In genomic region chr7:133054486-133054885, GRCm38 (mm10) we compare ENCODE assay signal across 17 mouse cellular contexts.
DNase-seq lines count a peak whose midpoint lies in the region; ATAC-seq and TF ChIP-seq lines count a peak whose summit lies in the region.
"Had no signal": no experiment of that assay in that cellular context is flagged by ENCODE, and none has a peak within 500 bp of the region (broad histone marks: within the 10 kb centered on the region; RNA-seq: fewer than 3 reads in every experiment).

No protein-coding gene starts in this region.

- H3K4me2 ChIP-seq in lung, embryonic 16.5 days (ENCODE audit: low read depth, low read length) = no peak overlapping the region
- H3K4me2 ChIP-seq: heart, embryonic 15.5 days; intestine, embryonic 15.5 days; liver, embryonic 15.5 days had no signal

- H3K36me3 ChIP-seq in lung, embryonic 16.5 days (ENCODE audit: control insufficient read depth, insufficient read depth, low read length) = peaks cover 6% of the 10 kb centered on the region; the same call in 1 of the 2 replicates
- peaks cover 2 to 3% of the 10 kb centered on the region in 2 experiments; a peak in 3 of 4 replicates for H3K36me3 ChIP-seq in MEL (ENCODE audit: control insufficient read depth in 1 of 2, insufficient read depth in 2 of 2, low read length in 2 of 2)
- H3K36me3 ChIP-seq: heart, embryonic 15.5 days; intestine, embryonic 15.5 days; liver, embryonic 15.5 days had no signal

- no peak for TF ChIP-seq EP300 in MEL (IDR thresholded peaks at IDR 0.05; ENCODE audit: low read depth in 1 of 2, low read length in 2 of 2)

- DNase-seq in gastrocnemius, adult 2 months = no peak
- no peak for DNase-seq in gastrocnemius, postnatal 4 days (ENCODE audit: low spot score in 2 of 2)
- peak; percentile 43 for DNase-seq in kidney, postnatal 10 days
- DNase-seq in kidney, adult 9 months = no peak
- no peak for DNase-seq in lung, postnatal 25 days (ENCODE audit: low spot score)
- DNase-seq in MEL (ENCODE audit: low read depth, low spot score) = no peak
- no peak for DNase-seq in embryo, embryonic 10.5 days (ENCODE audit: low spot score)
- DNase-seq: B cell, adult 2 months; cerebellum, adult 18-20 months; right cerebral cortex, postnatal 4 days; thymus, adult 18-20 months had no signal

- H3K4me1 ChIP-seq in lung, embryonic 16.5 days (replicated peaks; ENCODE audit: control insufficient read depth, insufficient read depth, low read length) = peaks cover 24% of the 10 kb centered on the region
- H3K4me1 ChIP-seq in MEL (ENCODE audit: control insufficient read depth in 1 of 2, insufficient read depth in 2 of 2, low read length in 2 of 2) = no peaks in the 10 kb centered on the region
- H3K4me1 ChIP-seq: liver, embryonic 15.5 days had no signal

- WGBS in lung, embryonic 16.5 days = 88% methylated on average over 5 of the region's 5 CpGs

- H3K79me2 ChIP-seq in MEL (ENCODE audit: control insufficient read depth, insufficient read depth, low read length, poor library complexity) = no peaks in the 10 kb centered on the region; the same call in 1 of the 2 replicates

- intact Hi-C loops in gastrocnemius, adult 2 months (cut with DNase I) = no loop called here

- TF ChIP-seq POLR2A in MEL (IDR thresholded peaks at IDR 0.05; ENCODE audit: control insufficient read depth in 1 of 2, insufficient read depth in 1 of 2, low read depth in 1 of 2, low read length in 2 of 2, poor library complexity in 1 of 2) = no peak

- no peaks in the 10 kb centered on the region for H3K27me3 ChIP-seq in lung, embryonic 16.5 days (ENCODE audit: control insufficient read depth, insufficient read depth, low read depth, low read length)
- H3K27me3 ChIP-seq in MEL (ENCODE audit: control insufficient read depth in 1 of 2, insufficient read depth in 2 of 2, low read length in 2 of 2) = no peaks in the 10 kb centered on the region
- H3K27me3 ChIP-seq: heart, embryonic 15.5 days; intestine, embryonic 15.5 days; liver, embryonic 15.5 days; megakaryocyte, embryonic 14.5 days had no signal

- no peak overlapping the region for H3K27ac ChIP-seq in gastrocnemius, adult 2 months
- H3K27ac ChIP-seq in lung, embryonic 16.5 days (ENCODE audit: low read length) = peak overlapping the region; percentile 70; the same call in 1 of the 2 replicates
- no peak overlapping the region for H3K27ac ChIP-seq in MEL (ENCODE audit: control insufficient read depth, low read depth, low read length)
- H3K27ac ChIP-seq: heart, embryonic 15.5 days; intestine, embryonic 15.5 days; liver, embryonic 15.5 days had no signal

- H3K9me3 ChIP-seq in lung, embryonic 16.5 days (ENCODE audit: control insufficient read depth, low read length) = no peaks in the 10 kb centered on the region
- no peaks in the 10 kb centered on the region for H3K9me3 ChIP-seq in MEL (replicated peaks; ENCODE audit: insufficient read depth, low read length)
- H3K9me3 ChIP-seq: forebrain, embryonic 10.5 days; heart, embryonic 15.5 days; intestine, embryonic 15.5 days; liver, embryonic 15.5 days; megakaryocyte, embryonic 14.5 days had no signal

- no peak overlapping the region for H3K4me3 ChIP-seq in gastrocnemius, adult 2 months
- H3K4me3 ChIP-seq in lung, embryonic 16.5 days (ENCODE audit: low read length) = no peak overlapping the region
- no peak overlapping the region for H3K4me3 ChIP-seq in MEL (ENCODE audit: control insufficient read depth in 1 of 2, insufficient read depth in 1 of 2, low read depth in 2 of 2, low read length in 2 of 2)
- H3K4me3 ChIP-seq: forebrain, embryonic 10.5 days; heart, embryonic 15.5 days; intestine, embryonic 15.5 days; liver, embryonic 15.5 days; megakaryocyte, embryonic 14.5 days had no signal

- ATAC-seq in lung, embryonic 16.5 days (ENCODE audit: low read depth) = no peak
- ATAC-seq: intestine, embryonic 15.5 days had no signal

- H3K9ac ChIP-seq in lung, embryonic 16.5 days (ENCODE audit: low read length) = no peak overlapping the region
- no peak overlapping the region for H3K9ac ChIP-seq in MEL (ENCODE audit: control insufficient read depth, low read depth, low read length, poor library complexity, severe bottlenecking)
- H3K9ac ChIP-seq: heart, embryonic 15.5 days; intestine, embryonic 15.5 days; liver, embryonic 15.5 days had no signal

- TF ChIP-seq CTCF in gastrocnemius, adult 2 months (IDR thresholded peaks at IDR 0.05) = peak; percentile 27
- TF ChIP-seq CTCF in MEL (IDR thresholded peaks at IDR 0.05 in 2 of 3, conservative IDR thresholded peaks at IDR 0.05 in 1 of 3; ENCODE audit: control insufficient read depth in 1 of 3, insufficient read depth in 1 of 3, low read depth in 2 of 3, low read length in 3 of 3, poor library complexity in 1 of 3, severe bottlenecking in 1 of 3) = peak; percentile 19 to 57 (median 43); a peak in 4 of 6 replicates

- peak; percentile 25 for TF ChIP-seq RAD21 in MEL (IDR thresholded peaks at IDR 0.05; ENCODE audit: low read depth, low read length)

TF ChIP-seq in MEL, 35 proteins besides CTCF, POLR2A, EP300 and RAD21:
- TF ChIP-seq NRF1 (IDR thresholded peaks at IDR 0.05; ENCODE audit: insufficient read depth, low read depth, low read length, poor library complexity, severe bottlenecking) (no peak), SMC3 (IDR thresholded peaks at IDR 0.05; ENCODE audit: low read depth, low read length) (0 out of 2 replicates have a peak, but pooled peaks have one; percentile 23), USF2 (IDR thresholded peaks at IDR 0.05; ENCODE audit: borderline replicate concordance in 1 of 2, insufficient read depth in 1 of 2, low read depth in 1 of 2, low read length in 2 of 2) (no peak)
